Mouse (Mus musculus) naive thymus-derived CD4-positive, alpha-beta T cell, adult 2 months (primary cell): ENCODE data around the gene Catsper3.

Experiments
- DNase-seq: peaks from one replicate; pipeline ENCODE4 v3.0.0-alpha.2; 2011; ENCODE audit warnings: low read depth

Catsper3 gene

GRCm38 (mm10) chr13:55852205-55852604, 67.8 kb downstream of the Catsper3 start:
- no peak for DNase-seq

DNA sequence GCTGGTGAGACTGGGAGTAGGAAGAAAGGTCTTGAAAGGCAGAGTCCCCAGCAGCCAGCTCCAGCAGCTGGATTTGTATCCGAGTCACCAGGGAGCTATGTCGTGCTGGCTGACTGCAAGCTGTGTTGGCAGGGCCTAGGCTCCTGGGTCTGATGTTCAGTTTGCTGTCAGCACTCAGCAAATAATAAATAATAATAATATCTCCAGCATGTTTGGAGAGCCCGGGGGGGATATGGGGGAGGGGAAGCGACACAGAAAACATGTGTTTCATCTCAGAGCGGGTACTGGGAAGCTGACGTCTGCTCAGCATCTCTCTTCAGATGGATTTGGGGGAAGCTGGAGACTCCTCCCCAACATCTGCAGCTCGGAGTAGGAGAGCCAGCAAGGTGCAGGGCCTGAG, 71.4 kb downstream of the Catsper3 start:
- DNase-seq, result no peak

DNA sequence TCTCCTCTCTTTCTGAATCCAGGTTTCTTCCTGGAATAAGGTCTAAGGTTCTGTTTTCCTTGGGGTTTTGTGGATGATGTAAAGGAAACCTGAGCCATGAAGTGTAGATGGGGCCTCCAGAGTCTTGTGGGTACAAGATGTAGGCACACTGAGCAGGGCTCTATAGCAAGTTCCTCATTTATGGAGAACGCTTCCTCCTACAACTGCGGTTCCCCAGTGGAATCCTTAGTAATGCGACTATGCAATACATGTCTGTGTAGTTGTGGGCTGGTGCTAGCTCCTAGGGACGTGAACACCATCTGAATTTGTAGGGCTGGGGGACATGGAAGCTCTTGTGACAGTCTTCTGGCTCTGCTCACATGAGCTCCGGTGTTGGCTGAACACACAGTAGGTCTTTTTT, 74.1 kb downstream of the Catsper3 start:
- no peak for DNase-seq
